Mouse (Mus musculus) spleen, adult 18-20 months (tissue): ENCODE measurements at regions not wholly inside any gene's neighbourhood (a gene's known extent, or its start where the extent isn't known, plus 50 kb on each side); places are given as distances from the start of the nearest gene placed in this dataset.

Experiments used
- DNase-seq, 2 experiments: peaks; one replicate each; pipeline ENCODE4 v3.0.0; 2022; ENCODE audit warnings: mixed read lengths in 2 of 2

DNA sequence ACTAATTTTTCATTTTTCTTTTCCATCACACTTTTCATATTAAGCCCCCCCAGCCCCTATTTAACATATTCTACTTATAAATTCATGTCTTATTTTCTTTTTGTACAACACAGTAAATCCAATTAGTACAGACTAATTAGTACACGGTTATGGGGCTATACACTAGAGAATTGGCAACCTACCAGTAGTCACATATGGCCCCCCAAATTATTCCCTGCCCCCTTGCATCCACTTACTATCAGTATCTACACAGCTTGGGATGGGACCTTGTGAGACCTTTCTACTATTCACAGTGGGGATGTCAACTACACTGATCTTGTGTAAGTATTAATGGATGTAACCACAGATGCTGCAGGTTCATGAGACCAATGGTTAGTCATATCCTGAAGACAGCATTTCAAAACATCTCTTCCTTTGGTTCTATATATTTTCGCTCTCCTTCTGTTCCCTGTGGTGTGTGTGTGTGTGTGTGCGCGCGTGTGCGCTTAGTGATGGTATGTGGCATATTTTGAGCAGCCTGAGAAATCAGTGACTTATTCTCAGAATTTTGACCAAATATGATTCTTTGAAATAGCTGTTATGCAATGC, 732.9 kb upstream of the Zeb2 start:
- no peak for DNase-seq

DNA sequence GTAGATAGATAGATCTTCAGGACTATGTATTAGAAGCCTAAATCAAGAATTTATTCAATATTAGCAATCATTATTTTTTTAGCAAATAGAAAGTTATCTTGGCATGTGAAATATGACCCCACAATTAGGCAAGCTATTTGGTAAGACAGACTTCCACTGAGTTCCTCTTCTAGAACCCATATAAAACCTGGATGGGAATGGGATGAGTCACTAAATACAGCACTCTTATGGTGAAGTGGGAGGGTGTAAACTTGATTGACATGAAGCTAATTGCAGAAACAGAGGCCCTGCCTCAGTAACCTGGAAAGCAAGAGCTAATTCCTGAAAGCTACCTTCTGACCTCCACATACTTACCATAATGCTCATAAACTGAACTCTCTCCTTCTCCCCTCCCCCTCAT, 723.2 kb upstream of the Zeb2 start:
- DNase-seq = no peak

DNA sequence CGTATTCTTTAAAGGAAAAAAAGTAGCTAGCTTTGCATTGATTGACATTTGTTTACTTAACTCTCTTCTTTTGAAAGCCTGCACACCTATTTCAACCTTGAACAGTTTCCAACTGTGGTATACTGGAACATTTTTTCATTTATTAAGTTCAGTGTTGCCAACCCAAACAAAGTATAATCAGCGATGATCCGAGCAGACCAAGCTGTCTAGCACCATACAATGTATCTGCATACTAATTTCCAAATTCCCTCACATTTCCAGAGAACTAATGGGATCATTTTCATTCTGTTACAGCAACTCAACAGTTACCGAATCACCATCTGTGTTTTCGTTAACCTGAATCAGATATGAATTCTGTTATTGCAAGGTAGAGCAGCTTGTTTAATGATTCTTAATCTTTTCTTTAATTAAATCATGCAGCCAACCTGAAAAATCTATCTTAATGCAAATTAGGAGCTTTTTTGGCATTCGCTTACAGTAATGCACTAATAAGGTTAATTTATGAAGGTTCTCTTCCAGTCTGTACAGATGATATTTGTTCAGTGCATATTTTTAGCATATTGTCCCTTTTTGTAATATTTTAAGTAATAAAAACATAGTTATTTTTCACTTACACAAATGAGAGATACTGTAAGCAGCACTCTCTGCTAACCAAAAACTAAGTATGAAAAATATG, 719.5 kb upstream of the Zeb2 start:
- no peak for DNase-seq

DNA sequence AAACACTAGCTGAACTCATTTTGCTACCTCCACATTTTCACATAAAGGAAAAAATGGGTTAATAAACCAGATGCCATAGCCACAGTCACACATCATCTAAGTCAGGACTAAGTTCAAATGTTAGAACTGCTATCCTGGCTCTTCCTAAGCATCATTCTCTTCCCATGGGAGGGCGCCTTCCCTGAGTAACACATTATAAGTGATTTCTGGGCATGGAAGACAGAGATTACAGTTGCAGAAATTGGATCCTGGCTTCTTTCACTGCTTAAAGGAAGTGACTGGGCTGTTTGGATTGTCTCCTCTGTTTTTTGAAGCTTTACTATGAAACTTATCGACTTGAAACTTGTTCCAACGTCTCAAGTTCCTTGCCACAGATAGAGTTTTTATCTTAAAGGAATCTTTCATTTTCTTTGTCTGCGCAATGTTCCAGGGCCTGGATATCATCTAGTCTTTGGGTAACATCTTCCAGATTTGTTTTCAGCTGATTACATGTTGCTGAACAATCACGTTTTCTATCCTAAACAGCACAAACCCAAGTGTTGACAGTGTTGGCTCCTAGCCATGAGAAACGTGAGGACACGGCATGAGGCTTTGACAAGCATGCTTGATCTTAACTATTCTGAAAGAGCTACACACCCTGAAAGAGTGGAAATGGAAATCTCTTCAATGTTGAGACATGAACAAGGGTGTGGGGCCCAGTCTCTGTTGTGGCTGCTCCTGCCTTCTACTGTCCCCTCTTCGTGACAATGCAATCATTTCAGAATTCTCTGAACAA, 700.9 kb upstream of the Zeb2 start:
- DNase-seq = no peak

DNA sequence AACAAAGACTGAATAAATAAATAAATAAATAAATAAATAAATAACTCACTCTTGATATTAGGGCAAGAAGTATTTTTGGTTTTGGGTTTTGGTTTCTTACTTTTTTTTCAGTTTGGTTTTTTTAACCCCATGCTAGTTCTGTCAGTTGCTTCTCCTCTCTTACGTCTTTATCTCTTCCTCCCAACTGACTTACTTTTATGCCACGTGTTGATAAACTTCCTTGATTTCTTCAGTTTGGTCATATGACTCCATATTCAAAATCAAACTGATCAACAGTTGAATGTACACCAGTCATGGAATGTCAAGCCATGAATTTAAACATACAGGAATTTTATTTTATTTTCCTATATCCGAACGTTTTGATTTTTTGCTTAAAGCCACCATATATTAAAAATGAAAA, 697.5 kb upstream of the Zeb2 start:
- no peak for DNase-seq

DNA sequence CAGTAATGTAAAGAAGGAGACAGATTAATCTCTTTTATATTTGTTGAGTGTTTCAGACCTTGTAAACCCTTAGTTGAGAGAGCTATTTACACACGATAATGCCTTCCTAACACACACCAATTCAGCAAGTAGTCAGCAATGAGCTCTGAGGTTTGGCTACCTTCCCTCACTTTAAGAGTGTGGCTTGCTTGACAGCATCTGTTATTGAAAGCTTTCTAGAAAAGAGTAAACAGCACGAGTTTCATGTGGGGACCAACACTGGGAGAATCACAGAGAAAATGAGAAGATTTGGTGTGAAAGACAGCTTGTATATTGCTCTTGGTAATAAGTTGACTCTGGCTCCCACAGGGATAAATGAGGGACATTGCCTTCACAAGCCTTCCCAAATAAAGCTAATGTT, 688.1 kb upstream of the Zeb2 start:
- DNase-seq = no peak

DNA sequence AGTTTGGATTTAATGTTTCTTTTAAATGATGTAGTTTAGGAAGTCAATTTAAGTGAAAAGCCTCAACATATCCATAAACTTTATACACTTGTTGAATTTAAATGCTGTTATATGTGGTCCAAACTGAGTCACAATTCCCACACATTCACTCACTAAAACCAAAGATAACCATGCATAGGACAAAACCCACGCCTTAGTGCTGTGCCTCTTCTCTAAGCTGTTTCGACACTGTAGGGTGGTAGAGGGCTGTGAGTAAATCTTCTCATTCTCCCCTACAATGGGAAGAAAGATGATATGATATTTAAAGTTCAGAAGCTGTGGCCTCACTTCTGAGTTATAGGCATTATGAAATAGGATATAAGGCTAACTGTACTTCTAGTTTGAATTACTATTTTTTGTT, 682.9 kb upstream of the Zeb2 start:
- no peak for DNase-seq

DNA sequence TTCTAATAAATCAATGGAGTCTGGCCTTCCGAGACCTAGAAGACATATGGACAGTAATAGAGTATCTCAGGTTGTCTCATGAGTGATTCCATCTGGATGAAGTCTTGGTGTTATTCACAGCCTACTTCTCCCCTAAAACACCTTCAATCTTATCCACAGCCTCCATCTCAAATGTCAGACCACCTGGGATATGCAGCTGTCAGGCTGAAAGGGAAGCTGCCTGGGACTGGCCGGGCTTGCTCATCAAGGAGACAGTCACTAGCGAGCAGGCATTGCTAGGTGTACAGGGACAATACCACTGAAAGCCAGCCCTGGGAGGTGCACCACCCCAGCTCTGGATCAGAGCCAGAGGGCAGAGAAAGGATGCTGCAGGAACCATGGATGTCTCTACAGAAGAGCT, 676.4 kb upstream of the Zeb2 start:
- DNase-seq = no peak

DNA sequence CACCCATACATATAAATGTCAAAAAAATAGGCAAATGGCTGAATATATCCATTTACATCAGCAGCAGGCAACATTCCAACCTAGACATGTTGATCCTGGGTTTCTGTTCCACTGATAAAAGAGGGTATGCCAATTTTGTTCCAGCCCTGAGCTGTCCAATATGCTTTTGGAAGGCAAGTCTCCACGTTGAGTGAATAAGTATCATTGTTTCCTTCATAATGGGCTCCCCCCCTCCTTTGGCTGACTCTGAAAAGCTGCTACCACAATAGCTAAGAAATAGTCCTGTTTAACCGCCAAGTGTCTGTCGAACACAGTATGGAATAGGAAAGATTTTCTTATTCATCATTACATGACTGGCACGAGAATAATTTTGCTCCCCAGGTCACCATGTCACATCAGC, 672.5 kb upstream of the Zeb2 start:
- no peak for DNase-seq

DNA sequence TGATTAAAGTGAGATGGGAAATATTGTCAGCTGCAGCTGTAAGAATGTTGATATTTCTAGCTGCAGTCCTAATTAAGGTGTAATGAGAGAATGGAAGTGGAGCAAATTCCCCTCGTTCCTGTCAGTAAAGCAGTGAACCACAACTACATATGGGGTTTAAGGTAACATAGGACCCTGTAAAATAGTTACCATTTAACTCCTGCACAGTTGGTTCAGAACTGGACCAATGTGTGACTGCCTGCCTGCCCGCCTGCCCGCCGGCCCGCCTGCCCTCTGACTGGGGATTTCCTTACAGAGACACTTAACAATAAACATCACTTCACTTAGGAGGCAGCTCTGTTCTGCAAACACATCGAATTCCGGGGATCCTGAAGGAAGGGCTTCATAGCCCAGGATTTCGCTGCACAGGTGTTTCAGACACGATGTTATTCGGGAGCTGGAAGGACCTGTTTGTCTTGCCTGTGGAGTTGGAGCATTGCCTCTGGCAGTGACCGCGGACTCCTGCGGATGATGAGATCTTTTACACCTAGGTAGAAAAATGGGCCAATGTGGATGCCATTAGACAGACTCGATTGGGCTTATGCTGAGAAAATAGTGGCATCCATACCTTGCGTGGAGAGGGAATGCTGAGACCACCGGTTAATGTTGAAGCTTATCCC, 670.7 kb upstream of the Zeb2 start:
- no peak for DNase-seq

DNA sequence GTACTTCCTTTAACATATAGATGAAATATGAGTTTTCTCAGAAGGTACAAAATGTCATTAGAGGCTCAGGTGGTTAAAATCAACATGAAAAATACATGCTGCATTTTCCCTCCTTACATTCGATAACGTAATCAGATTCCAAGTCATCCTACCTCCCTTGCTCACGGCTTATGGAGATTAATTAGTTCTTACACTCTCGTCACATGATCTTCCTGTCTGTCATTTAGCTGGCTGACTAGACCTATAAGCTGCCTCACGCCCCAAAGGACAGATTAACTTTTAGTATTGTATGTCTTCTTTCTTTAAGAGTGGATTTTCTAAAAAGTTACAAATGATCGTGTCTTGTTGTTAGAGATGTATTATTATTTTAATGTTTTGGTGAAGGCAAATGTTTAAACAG, 669.6 kb upstream of the Zeb2 start:
- no peak for DNase-seq

DNA sequence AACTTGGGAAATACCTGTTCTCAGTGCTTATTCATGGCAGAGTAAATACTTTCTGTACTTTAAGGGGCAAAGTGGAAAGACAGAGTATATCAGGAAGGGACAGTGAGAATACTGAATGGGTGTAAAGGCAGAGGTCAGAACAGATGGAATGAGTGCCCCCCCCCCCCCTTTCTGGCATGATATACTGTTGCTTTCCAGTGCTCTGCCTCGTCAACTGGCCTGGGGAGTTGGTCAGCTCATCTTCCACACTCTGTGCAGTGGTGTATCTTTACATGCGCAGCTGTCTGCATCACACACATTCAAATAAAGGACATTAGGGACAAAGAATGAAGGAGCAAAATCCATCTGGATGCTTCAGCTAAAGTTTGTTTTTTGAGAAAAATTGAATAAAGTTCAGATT, 668.5 kb upstream of the Zeb2 start:
- no peak for DNase-seq

DNA sequence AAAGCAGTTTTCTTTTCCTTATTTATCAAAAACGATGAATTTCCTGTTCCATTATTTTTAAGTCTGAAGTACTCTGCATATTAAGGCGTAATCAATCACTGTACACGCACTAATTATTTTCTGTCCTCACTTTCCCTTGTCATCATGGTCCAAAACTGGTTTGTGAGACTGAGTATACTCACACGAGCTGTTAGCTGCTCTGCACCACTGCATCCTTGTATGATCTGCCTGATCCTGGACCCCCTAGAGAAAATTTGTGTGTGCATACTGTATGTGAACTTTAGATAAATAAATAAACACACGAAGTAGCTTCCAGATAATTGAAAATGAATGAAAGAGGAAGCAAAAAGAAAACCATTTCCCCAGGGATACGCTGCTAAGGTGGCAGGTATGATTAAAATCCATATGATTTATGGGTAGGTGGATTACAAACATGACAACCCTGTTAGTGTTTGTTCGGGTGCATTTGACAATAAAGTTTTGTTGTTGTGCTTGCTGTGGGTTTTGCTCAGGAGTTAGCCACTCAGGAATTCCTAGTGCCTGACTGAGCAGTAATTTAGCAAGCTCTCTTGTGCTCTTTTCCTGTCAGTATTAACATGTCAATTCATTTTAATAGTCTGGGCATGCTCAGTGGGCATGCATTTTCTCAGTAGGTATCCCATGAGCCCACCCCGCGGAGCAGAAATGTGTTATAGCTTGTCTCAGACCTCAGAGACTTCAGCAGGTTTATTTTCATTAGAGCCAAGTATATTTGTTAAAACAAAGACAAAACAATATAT, 666.6 kb upstream of the Zeb2 start:
- DNase-seq = no peak

DNA sequence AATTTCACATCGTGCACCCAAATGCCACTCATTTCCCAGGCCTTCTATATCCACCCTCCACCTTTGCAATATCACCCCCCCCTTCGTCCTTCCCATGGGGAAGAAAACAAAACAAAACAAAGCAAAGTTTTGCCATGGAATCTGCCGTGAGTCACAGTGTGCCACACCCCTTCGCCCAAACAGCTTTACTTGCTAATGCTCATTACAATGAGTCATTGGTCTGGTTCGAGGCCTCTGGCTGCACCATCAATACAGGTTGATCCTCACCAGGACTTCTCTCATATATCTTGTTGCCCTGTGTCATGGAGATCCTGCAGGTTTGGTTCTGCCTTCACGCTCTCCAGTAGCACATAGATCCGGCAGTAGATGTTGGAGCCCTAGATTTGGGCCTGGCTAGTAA, 660.3 kb upstream of the Zeb2 start:
- DNase-seq = no peak

DNA sequence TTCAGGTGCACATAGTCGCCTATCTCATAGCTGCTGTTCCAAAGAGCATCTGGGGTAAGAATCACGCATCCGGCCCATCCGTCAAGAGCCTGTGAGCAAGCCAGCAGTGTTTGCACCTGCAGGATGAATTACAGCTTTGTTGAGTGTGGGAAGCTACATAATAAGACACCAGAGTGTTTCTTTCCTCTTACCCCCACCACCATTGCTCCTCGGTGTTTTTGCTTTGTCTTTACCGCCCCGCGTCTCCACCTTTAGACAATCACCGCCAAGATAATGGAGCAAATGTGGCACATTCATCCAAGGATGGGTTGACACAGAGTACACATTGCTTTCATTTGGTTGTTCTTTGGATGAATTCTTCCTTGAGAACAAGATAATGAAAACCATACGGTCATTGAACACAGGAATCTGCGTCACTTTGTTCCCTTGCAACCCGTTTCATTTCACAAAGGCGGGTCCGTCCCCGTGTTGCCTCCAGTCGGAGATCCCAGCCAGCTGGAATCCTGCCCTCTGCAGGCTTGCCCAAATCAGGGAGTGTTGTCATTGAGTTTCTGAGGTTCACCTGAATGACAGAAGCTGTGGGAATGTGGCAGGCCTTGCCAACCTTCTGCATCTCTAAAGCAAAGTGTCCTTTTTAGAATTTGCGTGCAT, 659.4 kb upstream of the Zeb2 start:
- no peak for DNase-seq

DNA sequence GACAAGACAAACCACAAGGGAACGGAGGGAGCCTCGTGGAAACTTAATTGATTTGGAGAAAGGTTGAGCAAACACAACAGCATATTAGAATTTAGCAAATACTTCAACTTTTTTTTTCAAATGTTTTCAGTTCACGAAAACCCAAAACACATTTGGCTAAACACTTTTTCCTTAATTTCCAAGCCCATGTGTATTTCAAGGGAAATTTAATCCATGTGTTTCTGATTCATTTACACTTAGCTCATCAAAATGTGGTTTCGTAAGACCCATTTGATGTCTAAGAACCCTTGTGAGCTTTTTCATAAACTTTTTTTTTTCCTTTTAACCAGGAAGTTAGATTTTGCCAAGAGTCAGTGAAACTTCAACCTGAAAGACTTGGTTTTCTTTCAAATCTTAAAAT, 658.5 kb upstream of the Zeb2 start:
- no peak for DNase-seq

DNA sequence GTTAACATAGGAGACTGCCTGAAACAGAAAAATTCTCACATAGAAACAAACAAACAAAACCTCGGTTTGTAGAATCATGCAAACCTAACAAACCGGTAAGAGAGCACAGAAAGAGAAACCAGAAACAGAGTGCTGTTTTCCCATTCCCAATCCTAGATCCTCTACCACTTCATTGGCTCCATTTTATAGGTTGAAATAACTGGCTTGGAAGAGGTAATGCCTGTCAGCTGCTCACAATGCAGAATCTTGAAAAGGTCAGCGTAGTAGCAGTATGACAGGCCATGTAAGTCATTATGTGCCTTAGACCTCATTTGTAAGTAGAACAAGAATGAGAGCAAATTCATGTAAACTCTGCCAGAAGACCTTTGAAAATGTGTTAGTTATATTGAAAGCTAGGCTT, 657.2 kb upstream of the Zeb2 start:
- DNase-seq = no peak

DNA sequence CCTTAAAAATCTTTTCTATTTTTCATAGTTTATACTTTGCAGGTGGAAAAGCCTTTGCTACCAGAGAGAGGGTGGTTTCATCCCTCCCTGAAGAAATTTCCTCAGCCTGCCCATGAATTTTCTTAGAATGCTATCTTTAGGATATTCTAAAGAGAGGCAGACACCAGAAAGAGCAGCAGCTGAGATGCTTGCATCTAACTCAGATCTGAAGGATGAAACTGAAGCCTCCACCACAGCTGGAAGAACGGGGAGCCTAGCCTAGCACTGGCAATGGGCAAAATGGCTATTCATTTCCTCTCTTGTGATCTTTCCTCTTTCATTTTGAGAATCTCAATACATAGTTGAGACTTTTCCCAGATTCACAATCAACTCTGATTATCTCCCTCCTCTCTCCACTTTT, 640.0 kb upstream of the Zeb2 start:
- no peak for DNase-seq

DNA sequence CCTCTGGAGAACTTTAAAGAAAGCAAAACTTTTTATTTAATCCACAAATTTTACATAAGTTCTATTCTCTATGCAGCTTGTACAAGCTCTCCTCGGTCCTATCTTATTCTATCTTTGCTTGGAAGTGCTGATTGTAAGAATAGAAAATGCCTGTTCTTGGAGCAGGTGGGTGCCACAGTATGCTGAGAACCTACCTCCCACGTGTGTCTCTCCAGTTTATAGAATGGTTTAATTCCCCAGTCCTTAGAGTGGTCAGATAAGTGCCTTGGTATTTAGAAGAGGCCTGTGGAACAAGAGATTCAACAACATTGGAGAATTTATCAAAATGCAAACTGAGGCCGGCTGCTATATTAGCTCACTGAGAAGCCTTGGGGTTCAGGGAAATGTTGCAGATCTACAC, 639.2 kb upstream of the Zeb2 start:
- no peak for DNase-seq

DNA sequence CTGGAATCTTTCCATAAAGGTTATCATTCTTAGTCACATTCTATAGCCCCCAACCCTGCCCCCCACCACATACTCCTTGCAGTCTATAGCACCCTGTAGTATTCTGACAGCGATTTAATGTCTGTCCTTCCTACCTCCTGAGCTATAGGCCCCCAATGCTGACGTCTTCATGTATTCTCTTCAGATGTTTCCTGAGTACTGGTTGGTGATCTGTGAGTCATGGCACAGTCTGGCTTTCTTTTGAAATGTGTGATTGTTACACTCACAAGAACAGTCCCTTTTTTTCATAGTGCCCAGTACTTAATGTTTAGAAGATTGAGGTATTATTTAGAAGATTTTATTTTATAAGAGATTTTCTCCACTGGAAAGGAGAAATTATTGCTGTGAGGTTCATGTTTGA, 634.6 kb upstream of the Zeb2 start:
- no peak for DNase-seq

DNA sequence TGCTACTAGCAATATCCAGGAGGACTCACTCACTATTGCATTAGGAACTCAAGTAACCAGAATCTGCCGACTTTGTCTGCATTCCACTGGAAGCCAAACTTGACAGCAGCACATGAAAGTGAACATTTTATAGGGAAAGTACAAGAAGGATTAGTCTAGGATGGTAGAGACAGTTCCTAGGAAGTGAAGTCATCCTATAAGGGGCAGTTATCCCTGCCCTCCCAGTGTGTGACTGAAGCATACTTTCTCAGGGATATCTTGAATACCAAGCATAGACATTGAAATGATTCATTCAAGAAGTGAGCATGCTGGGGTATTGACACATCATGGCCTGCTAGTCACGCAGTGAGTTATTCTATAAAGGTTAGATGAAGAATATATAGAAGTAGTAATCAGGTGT, 632.2 kb upstream of the Zeb2 start:
- DNase-seq = no peak
